In genomic region chr11:63162806-63163205, GRCm38 (mm10) we compare ENCODE assay signal across 14 mouse cellular contexts. TPM values are rescaled to one million over a fixed set of nuclear protein-coding genes. Genes with fewer than 3 reads are reported as not detected.
DNase-seq lines count a peak whose midpoint lies in the region.
"Had no signal": no experiment of that assay in that cellular context is flagged by ENCODE, and none has a peak within 500 bp of the region (broad histone marks: within the 10 kb centered on the region; RNA-seq: fewer than 3 reads in every experiment).

No protein-coding gene starts in this region.

- peak; percentile 27 for DNase-seq in adrenal gland, adult 2 months
- DNase-seq in adrenal gland, adult 18-20 months (ENCODE audit: low spot score in 2 of 2), result no peak
- peak; percentile 9 for DNase-seq in gastrocnemius, postnatal 25 days
- no peak for DNase-seq in gastrocnemius, postnatal 10 days
- peak; percentile 13 for DNase-seq in left cerebral cortex, postnatal 4 days
- no peak for DNase-seq in left cerebral cortex, adult 11 months (ENCODE audit: low spot score)
- peak; percentile 92 for DNase-seq in adipocyte (ENCODE audit: low spot score)
- DNase-seq in cerebellum, postnatal 4 days (ENCODE audit: low spot score in 2 of 2), result no peak
- DNase-seq: cerebellum, adult 11 months; cerebellum, adult 9-11 months; forebrain, postnatal 0 days; heart, postnatal 10 days; kidney, postnatal 14 days; thymus, postnatal 14 days had no signal

- intact Hi-C loops in left cerebral cortex, postnatal 4 days (cut with DNase I), result no loop called here

RNA-seq across cellular contexts. Expression of gene Pmp22, which starts 34.0 kb away (rescaled TPM):
- total RNA-seq in adrenal gland, adult 2 months (2021), result 100 to 1,000 TPM; 102 to 190 TPM
- 125 and 184 TPM in 2 replicates for polyA plus RNA-seq in adrenal gland, adult 2 months (2012; rRNA removed)
- total RNA-seq in adrenal gland, adult 18-20 months (2021), result 100 to 1,000 TPM; 106 to 127 TPM
- 10 to 100 TPM; 67.7 to 85.9 TPM for total RNA-seq in gastrocnemius, postnatal 25 days (2021)
- 100 to 1,000 TPM; 266 to 376 TPM for total RNA-seq in gastrocnemius, postnatal 10 days (2021)
- 10 to 100 TPM; 16.9 to 17.2 TPM for total RNA-seq in left cerebral cortex, postnatal 4 days (2021)

Comparison
In these comparisons a context has a peak if more than half of its experiments do, and no peak if none do; other contexts are left out.
1. DNase-seq: peak in adrenal gland, adult 2 months (single experiment), gastrocnemius, postnatal 25 days (single experiment), left cerebral cortex, postnatal 4 days (single experiment) and adipocyte (single experiment); none in adrenal gland, adult 18-20 months (0 of 2), gastrocnemius, postnatal 10 days (single experiment), left cerebral cortex, adult 11 months (single experiment) and cerebellum, postnatal 4 days (0 of 2).